Mouse (Mus musculus): ENCODE data around the gene Ccm2.

DNA sequence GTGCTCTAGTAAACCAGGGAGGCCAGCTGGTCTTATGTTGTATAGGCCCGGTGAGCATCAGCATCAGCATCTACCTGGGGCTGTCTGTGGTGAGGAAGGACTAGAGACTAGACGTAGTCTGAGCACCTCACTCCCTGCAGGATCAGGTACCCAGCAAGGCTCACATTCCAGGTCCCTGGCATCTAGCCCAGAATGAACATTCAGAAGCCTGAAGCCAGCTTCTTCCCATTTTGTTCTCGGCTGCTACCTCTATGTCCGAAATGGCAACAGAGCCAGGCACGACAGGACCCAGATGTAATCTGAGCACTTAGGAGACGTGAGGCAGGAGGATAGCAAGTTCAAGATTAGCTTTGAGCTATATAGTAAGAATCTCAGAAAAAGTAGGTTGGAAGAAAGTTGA, 48.2 kb downstream of the Ccm2 start:
- TF ChIP-seq CTCF (IDR thresholded peaks at IDR 0.05; ENCODE audit: insufficient read depth, low read length) (no peak), POLR2A (IDR thresholded peaks at IDR 0.05; ENCODE audit: borderline replicate concordance, extremely low read depth, low read depth, low read length) (no peak)

Data from lung, adult 2 months (tissue).